Mouse (Mus musculus): Measurements from ENCODE around the gene Sik3. TPM values are rescaled to one million over a fixed set of nuclear protein-coding genes. Genes with fewer than 3 reads are reported as not detected.

Gene Sik3
- total and polyA plus RNA-seq, 3 experiments = 30.2 to 87.3 (median 49.2) TPM

GRCm38 (mm10) chr9:46015831-46016230, 3.2 kb downstream of the Sik3 start:
- peak; percentile 54 for DNase-seq

DNA sequence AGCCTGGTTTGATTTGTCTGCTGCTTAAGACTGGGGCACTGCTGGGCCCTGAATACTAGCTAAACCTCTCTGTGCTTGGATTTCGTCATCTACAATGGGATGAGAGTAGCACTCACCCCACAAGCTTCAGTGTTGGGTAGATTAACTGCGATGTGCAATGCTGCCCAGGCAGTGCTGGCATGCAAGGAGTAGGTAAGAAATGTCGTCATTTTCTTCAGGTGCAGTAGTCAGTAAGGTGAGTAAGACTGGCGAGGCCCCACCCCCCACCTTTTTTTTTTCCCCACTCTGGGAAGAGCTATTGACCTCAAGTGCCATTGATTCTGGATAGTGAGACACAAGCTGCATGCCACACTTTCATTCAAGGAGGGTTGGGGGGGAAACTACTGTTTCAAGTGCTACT, 3.8 kb downstream of the Sik3 start:
- DNase-seq = no peak

DNA sequence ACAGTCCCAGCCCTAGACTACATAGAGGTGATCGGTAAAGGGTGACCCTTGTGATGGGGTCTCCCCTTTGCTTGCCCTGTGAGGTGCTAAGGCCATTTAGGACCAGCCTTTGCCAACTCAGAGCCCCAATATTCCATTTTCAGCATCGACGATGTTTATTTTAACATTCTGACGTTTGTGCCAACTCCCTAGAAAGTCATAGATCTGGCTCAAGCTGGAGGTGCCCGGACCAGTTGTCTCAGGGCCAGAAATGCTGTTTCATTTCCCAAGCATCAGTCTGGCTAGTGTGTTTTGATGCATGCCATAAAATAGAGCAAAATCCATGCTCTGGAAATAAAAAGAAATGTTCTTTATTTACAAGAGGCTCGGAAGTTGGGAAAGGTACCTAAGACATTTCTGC, 5.7 kb downstream of the Sik3 start:
- no peak for DNase-seq

DNA sequence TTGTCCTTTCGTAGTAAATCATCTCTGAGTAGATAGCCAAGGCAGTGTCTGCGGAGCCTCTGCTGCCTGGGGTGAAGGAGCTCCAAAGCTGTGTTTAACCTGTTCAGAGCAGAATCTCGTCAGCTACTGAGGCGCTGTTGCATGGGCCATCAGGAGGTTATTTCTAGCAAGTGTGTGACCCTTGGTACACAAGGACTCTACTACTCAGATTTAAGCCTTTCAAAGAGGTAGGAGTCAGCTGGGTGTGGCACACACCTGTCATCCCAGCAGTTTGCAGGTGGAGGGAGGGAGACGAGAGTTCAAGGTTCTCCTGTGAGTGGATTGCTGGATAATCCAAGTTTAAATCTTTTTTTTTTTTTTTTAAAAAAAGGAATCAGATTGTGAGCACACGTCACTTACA, 7.4 kb downstream of the Sik3 start:
- no peak for DNase-seq

DNA sequence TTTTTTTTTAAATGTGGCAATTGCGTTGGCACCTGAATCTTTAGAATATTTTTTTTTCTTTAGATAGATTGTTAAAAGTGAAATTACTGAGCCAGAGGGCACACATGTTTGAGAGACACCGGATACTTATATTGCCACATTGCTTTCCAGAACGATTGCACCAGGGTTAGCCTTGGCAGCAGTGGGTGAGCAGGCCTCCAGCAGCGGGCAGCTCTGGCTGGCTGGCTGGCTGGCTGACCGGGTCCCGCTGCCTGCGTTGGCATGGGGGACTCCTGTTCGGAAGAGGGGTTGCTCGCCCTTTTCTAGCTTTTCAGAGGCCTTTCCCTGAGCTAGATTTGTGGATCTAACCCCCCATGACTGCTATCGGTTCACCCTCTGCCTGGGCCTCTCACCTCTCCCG, 11.0 kb downstream of the Sik3 start:
- DNase-seq = peak; percentile 74

DNA sequence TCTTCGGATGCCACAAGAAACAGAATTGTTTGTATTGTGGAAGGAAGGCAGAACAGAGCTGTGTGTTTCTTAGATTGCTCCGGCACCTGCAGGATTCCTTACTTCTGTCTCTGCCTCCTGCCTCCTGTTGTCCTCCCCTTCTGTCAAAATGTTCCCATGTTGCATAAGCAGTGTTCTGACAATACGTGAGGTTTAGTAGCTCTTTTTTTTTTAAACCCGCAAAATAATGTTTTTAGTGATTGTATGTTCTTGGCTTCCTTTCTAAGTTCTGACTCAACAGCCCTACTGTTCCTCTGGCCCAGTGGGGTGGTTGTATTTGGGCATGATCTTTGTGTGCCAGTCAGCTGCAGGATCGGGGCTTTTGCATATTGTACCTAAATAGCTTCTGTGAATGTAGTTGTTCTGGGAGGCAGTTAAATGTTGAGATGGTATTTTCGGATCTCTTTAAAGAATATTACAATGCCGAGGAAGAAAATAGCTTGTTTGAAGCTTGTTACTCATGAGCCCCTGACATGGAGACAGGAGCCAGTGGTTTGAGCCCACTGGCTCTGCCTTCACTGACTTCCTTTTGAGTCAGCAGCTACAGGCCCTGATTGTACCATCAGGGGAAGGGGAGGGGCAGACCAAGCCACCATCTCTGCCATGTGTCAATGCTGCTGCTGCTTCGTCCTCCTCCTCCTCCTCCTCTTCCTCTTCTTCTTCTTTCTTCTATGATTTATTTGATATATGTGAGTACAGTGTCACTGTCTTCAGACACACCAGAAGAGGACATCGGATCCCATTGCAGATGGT, 13.6 kb downstream of the Sik3 start:
- no peak for DNase-seq

DNA sequence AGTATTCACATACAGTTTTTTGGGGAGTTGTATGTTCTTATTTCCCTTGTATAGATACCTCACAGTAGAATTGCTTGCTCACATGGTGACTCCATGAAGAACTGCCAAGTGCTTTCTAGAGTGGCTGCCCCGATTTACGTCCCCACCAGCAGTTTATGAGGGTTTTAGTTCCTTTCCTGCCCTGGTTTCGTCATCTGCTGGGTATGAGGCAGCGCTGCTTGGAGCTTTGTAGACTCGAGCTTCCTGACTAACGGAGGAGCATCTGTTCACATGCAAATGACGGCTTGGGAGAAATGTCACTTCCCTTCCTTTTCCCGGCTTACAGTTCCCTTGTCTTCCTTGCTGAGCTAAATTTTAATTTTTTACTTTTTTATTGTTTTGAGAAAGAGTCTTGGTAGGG, 15.4 kb downstream of the Sik3 start:
- no peak for DNase-seq

- DNase-seq = no peak
Measured at GRCm38 (mm10) chr9:46029534-46029933, 16.9 kb downstream of the Sik3 start.

DNA sequence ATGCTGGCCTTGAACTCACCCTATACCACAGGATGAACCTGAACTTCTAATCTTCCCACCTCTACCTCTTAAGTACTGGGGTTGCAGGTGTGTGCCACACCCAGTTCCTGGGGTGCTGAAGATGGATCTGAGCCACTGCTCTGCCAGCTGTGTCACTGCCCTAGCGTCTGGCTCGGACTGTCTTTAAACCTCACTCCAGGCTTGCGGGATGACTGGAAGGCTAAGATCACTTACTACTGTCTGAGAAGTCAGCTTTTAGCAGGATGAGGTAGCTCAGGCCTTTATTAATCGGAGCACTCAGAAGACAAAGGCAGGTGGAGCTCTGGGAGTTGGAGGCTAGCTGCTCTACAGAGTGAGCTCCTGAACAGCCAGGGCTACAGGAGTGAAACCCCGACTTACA, 17.6 kb downstream of the Sik3 start:
- no peak for DNase-seq

DNA sequence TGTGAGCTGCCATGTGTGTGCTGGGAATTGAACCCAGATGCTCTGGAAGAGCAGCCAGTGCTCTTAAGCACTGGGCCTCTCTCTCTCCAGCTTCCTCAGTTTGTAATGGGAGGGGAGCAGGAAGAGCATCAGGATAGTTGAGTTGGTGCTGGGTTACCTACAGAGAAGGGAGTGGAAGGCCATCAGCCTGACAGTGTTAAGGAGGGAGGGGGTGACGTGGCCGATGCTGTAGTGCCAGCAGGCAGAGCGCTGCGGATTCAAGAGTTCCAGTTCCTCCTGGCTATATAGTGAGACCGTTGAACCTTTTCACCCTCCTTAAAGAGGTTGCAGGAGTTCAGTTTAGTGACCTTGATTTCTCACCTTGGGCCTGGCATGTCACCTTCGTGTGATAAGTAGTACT, 18.3 kb downstream of the Sik3 start:
- DNase-seq = no peak

DNA sequence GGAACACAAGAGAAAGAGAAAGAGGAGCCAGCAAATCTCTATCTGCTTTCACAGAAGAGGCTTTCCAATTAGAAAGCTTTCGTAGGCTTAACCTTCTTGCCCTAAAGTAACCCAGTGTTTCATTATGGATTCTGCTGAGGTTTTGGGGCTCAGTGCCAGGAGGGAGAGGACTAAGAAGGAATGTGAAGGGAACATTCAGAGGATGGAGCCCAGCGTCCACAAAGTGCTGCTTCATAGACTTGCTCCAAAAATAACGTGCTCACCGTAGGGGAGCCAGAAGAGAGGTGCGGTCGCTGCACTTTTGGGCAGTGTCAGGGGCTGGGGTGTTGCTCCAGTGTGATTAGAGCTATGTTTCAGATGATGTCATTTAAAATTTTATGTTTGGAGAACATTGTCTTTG, 19.6 kb downstream of the Sik3 start:
- no peak for DNase-seq

- DNase-seq = no peak
Measured at GRCm38 (mm10) chr9:46033058-46033457, 20.4 kb downstream of the Sik3 start.

DNA sequence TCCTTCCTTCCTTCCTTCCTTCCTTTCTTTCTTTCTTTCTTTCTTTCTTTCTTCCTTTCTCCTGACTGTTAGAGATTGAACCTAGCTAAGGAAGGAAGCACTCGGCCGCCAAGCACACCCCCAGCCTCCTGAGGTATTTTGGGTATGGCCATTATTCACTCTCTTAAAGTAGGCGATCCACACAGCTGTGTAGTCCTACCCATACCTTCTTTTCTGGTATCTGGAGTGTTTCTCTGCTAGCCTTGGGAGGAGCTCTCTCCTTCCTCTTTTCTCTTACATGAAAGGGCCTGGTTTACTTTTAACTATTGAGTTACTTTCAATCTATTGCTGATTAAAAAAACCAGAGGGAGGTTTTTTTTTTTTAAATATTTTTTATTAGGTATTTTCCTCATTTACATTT, 21.2 kb downstream of the Sik3 start:
- DNase-seq = no peak

- DNase-seq = no peak
Measured at GRCm38 (mm10) chr9:46035290-46035871, 22.8 kb downstream of the Sik3 start.

- no peak for DNase-seq
Measured at GRCm38 (mm10) chr9:46036881-46037280, 24.3 kb downstream of the Sik3 start.

DNA sequence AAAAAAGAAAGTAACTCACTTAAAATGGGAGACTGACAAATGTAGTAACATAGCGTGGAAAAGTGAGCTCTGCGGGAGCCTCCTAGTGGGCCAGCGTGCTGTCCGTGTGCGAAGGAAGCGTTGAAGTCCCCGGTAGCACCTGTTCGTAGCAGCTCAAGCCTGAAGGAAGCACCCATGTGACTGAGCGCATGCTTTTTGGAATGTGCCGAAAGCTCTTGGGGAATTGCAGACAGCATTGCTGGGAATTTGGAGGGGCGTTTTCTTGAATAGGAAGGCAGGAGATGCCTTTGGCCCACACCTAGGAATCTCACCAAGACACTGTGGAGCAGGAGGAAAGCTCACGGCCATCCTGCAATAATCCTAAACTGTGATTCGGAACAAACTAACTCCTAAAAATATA, 26.2 kb downstream of the Sik3 start:
- no peak for DNase-seq

GRCm38 (mm10) chr9:46041186-46041585, 28.6 kb downstream of the Sik3 start:
- DNase-seq = no peak

GRCm38 (mm10) chr9:46042387-46042786, 29.8 kb downstream of the Sik3 start:
- no peak for DNase-seq

DNA sequence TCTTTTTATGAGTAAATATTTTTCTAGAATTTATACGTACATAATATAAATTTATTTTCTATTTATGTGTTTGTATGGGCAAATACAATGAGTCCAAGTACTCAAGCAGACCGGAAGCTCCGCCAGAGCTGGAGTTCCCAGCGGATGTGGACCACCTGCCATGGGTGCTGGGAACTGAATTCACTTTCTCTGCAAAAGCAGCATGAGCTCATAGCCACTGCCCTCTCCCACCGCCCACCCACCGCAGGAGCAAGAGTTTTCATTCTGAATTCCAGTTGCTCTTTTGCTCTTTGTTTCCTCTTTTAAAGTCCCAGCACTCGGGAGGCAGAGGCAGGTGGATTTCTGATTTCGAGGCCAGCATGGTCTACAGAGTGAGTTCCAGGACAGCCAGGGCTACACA, 31.0 kb downstream of the Sik3 start:
- no peak for DNase-seq

- DNase-seq = no peak
Measured at GRCm38 (mm10) chr9:46046724-46047517, 34.3 kb downstream of the Sik3 start.

GRCm38 (mm10) chr9:46049525-46049924, 36.9 kb downstream of the Sik3 start:
- no peak for DNase-seq

DNA sequence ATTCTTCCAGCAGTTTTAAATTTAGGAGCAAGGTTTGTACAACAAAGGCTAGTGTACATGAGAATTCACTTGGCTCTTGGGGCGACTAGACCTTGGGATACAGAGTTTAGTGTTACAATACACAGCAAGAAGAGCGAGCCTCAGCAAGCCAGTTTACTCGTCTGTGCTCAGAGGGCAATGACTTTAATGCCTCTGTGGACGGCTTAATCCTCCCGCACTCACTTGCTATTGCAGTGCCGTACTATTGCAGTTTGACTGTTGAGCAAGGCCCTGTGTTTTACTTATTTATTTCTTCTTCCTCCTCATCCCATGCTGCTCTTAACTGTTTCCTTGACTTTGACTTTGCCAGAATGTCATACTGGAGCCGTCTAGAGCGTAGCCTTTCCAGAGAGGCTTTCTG, 37.6 kb downstream of the Sik3 start:
- DNase-seq = no peak

GRCm38 (mm10) chr9:46053014-46053666, 40.5 kb downstream of the Sik3 start:
- peak; percentile 41 for DNase-seq

Measured in adrenal gland, adult 2 months (tissue).